Mouse (Mus musculus): ENCODE results near the gene Cyp2j5. TPM values are rescaled to one million over a fixed set of nuclear protein-coding genes. Genes with fewer than 3 reads are reported as not detected.

The Cyp2j5 gene
- polyA plus RNA-seq (2012) = not detected in 2 replicates

- Histone ChIP-seq H3K4me1 (ENCODE audit: control insufficient read depth) (no peaks in the 10 kb centered on the region), H3K4me3 (replicated peaks) (no peak within 1 kb of the TSS), H3K36me3 (ENCODE audit: control insufficient read depth) (no peaks in the 10 kb centered on the region), H3K9me3 (ENCODE audit: control insufficient read depth, low read length) (no peaks in the 10 kb centered on the region), H3K27me3 (ENCODE audit: control insufficient read depth) (no peaks in the 10 kb centered on the region)
- TF ChIP-seq TAL1 (IDR thresholded peaks at IDR 0.05; ENCODE audit: low read length) (no peak), GATA1 (IDR thresholded peaks at IDR 0.05; ENCODE audit: low read length) (no peak)
Observed at GRCm38 (mm10) chr4:96663991-96664390, at the start of gene Cyp2j5. TSS of gene Cyp2j5 (minus strand) at chr4:96664154.

GRCm38 (mm10) chr4:96705281-96705951, 41.5 kb upstream of the Cyp2j5 start:
- Histone ChIP-seq H3K9me3 (ENCODE audit: control insufficient read depth, low read length) (no peaks in the 10 kb centered on the region), H3K27me3 (ENCODE audit: control insufficient read depth) (no peaks in the 10 kb centered on the region), H3K36me3 (ENCODE audit: control insufficient read depth) (no peaks in the 10 kb centered on the region), H3K4me1 (ENCODE audit: control insufficient read depth) (no peaks in the 10 kb centered on the region), H3K4me3 (replicated peaks) (no peak overlapping the region)
- TF ChIP-seq GATA1 (IDR thresholded peaks at IDR 0.05; ENCODE audit: low read length) (no peak), TAL1 (IDR thresholded peaks at IDR 0.05; ENCODE audit: low read length) (no peak)

- Histone ChIP-seq H3K36me3 (ENCODE audit: control insufficient read depth) (no peaks in the 10 kb centered on the region), H3K27me3 (ENCODE audit: control insufficient read depth) (no peaks in the 10 kb centered on the region), H3K9me3 (ENCODE audit: control insufficient read depth, low read length) (peaks cover 2% of the 10 kb centered on the region; the same call in 1 of the 2 replicates), H3K4me1 (ENCODE audit: control insufficient read depth) (no peaks in the 10 kb centered on the region), H3K4me3 (replicated peaks) (no peak overlapping the region)
- no peak for TF ChIP-seq TAL1 (IDR thresholded peaks at IDR 0.05; ENCODE audit: low read length)
- TF ChIP-seq GATA1 (IDR thresholded peaks at IDR 0.05; ENCODE audit: low read length) = no peak
Observed at GRCm38 (mm10) chr4:96698218-96698561, 34.2 kb upstream of the Cyp2j5 start.

- Histone ChIP-seq H3K4me1 (ENCODE audit: control insufficient read depth) (no peaks in the 10 kb centered on the region), H3K4me3 (replicated peaks) (no peak overlapping the region), H3K9me3 (ENCODE audit: control insufficient read depth, low read length) (peaks cover 2% of the 10 kb centered on the region; the same call in 1 of the 2 replicates), H3K27me3 (ENCODE audit: control insufficient read depth) (no peaks in the 10 kb centered on the region), H3K36me3 (ENCODE audit: control insufficient read depth) (no peaks in the 10 kb centered on the region)
- no peak for TF ChIP-seq TAL1 (IDR thresholded peaks at IDR 0.05; ENCODE audit: low read length)
- no peak for TF ChIP-seq GATA1 (IDR thresholded peaks at IDR 0.05; ENCODE audit: low read length)
Observed at GRCm38 (mm10) chr4:96697511-96698217, 33.7 kb upstream of the Cyp2j5 start.

- no peaks in the 10 kb centered on the region for H3K36me3 ChIP-seq (ENCODE audit: control insufficient read depth)
- no peaks in the 10 kb centered on the region for H3K27me3 ChIP-seq (ENCODE audit: control insufficient read depth)
- H3K4me3 ChIP-seq (replicated peaks) = no peak overlapping the region
- TF ChIP-seq TAL1 (IDR thresholded peaks at IDR 0.05; ENCODE audit: low read length) = no peak
- no peak for TF ChIP-seq GATA1 (IDR thresholded peaks at IDR 0.05; ENCODE audit: low read length)
- H3K4me1 ChIP-seq (ENCODE audit: control insufficient read depth) = no peaks in the 10 kb centered on the region
- H3K9me3 ChIP-seq (ENCODE audit: control insufficient read depth, low read length) = peaks cover 2% of the 10 kb centered on the region; the same call in 1 of the 2 replicates
Observed at GRCm38 (mm10) chr4:96696614-96697360, 32.8 kb upstream of the Cyp2j5 start.

- Histone ChIP-seq H3K4me3 (replicated peaks) (no peak overlapping the region), H3K9me3 (ENCODE audit: control insufficient read depth, low read length) (no peaks in the 10 kb centered on the region), H3K27me3 (ENCODE audit: control insufficient read depth) (no peaks in the 10 kb centered on the region), H3K36me3 (ENCODE audit: control insufficient read depth) (no peaks in the 10 kb centered on the region), H3K4me1 (ENCODE audit: control insufficient read depth) (no peaks in the 10 kb centered on the region)
- no peak for TF ChIP-seq GATA1 (IDR thresholded peaks at IDR 0.05; ENCODE audit: low read length)
- TF ChIP-seq TAL1 (IDR thresholded peaks at IDR 0.05; ENCODE audit: low read length) = no peak
Observed at GRCm38 (mm10) chr4:96687358-96687803, 23.4 kb upstream of the Cyp2j5 start.

GRCm38 (mm10) chr4:96683474-96683873, 19.5 kb upstream of the Cyp2j5 start:
- no peak overlapping the region for H3K4me3 ChIP-seq (replicated peaks)
- no peaks in the 10 kb centered on the region for H3K36me3 ChIP-seq (ENCODE audit: control insufficient read depth)
- H3K4me1 ChIP-seq (ENCODE audit: control insufficient read depth) = no peaks in the 10 kb centered on the region
- no peaks in the 10 kb centered on the region for H3K27me3 ChIP-seq (ENCODE audit: control insufficient read depth)
- no peaks in the 10 kb centered on the region for H3K9me3 ChIP-seq (ENCODE audit: control insufficient read depth, low read length)
- TF ChIP-seq GATA1 (IDR thresholded peaks at IDR 0.05; ENCODE audit: low read length) = no peak
- TF ChIP-seq TAL1 (IDR thresholded peaks at IDR 0.05; ENCODE audit: low read length) = no peak

GRCm38 (mm10) chr4:96680966-96681365, 17.0 kb upstream of the Cyp2j5 start:
- no peaks in the 10 kb centered on the region for H3K9me3 ChIP-seq (ENCODE audit: control insufficient read depth, low read length)
- TF ChIP-seq GATA1 (IDR thresholded peaks at IDR 0.05; ENCODE audit: low read length) (no peak), TAL1 (IDR thresholded peaks at IDR 0.05; ENCODE audit: low read length) (no peak)
- no peak overlapping the region for H3K4me3 ChIP-seq (replicated peaks)
- H3K4me1 ChIP-seq (ENCODE audit: control insufficient read depth) = no peaks in the 10 kb centered on the region
- H3K36me3 ChIP-seq (ENCODE audit: control insufficient read depth) = no peaks in the 10 kb centered on the region
- H3K27me3 ChIP-seq (ENCODE audit: control insufficient read depth) = no peaks in the 10 kb centered on the region

GRCm38 (mm10) chr4:96680233-96680632, 16.3 kb upstream of the Cyp2j5 start:
- Histone ChIP-seq H3K4me3 (replicated peaks) (no peak overlapping the region), H3K9me3 (ENCODE audit: control insufficient read depth, low read length) (no peaks in the 10 kb centered on the region), H3K4me1 (ENCODE audit: control insufficient read depth) (no peaks in the 10 kb centered on the region), H3K27me3 (ENCODE audit: control insufficient read depth) (no peaks in the 10 kb centered on the region), H3K36me3 (ENCODE audit: control insufficient read depth) (no peaks in the 10 kb centered on the region)
- no peak for TF ChIP-seq TAL1 (IDR thresholded peaks at IDR 0.05; ENCODE audit: low read length)
- no peak for TF ChIP-seq GATA1 (IDR thresholded peaks at IDR 0.05; ENCODE audit: low read length)
